Mouse (Mus musculus): ENCODE measurements around the gene Dcps. TPM values are rescaled to one million over a fixed set of nuclear protein-coding genes. Genes with fewer than 3 reads are reported as not detected.
A peak's percentile ranks its signal among the peaks of the same experiment; 100 is the strongest.
"Not testable (repeated sequence)": the region's sequence is repeated elsewhere in the genome, so short reads cannot be mapped to it uniquely, and the experiment has no call there.

Gene Dcps
- total RNA-seq, 2 experiments from 2014 or later = 6.0 to 6.8 TPM

DNA sequence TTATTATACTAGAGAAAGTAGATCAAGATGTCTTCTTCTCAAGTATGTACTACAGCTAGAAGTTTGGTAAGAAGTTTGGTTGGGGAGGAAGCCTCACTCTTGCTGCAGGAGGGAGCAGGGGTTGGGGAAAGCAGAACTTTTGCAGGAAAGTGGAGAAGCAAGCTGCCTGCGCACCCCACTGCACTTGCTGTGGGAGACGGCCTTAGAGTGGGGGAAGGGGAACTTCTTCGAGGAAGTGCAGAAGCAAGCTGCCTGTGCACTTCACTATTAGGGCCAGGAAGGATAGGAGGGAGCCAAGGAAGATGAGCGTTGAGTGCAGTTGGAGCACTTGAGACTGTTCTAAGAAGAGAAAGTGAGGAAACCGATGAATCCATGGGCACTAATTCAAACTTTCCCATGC, 7.5 kb upstream of the Dcps start:
- DNase-seq = no peak
- intact Hi-C loops (cut with DNase I) = no loop called here

DNA sequence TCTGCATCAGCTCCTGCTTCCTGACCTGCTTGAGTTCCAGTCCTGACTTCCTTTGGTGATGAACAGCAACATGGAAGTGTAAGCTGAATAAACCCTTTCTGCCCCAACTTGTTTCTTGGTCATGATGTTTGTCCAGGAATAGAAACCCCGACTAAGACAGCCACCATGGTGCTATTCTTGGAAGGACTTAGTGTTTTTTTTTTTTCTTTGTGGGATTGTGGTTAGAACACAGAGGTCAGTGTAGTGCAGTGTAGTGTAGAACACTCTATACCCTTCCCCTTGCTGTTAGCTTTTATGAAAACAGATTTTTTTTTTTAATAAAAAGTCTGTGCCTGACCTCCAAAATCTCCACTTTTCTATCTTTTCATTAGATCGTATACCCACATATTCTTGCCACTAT, 7.0 kb upstream of the Dcps start:
- intact Hi-C loops (cut with DNase I) = no loop called here
- DNase-seq = no peak

DNA sequence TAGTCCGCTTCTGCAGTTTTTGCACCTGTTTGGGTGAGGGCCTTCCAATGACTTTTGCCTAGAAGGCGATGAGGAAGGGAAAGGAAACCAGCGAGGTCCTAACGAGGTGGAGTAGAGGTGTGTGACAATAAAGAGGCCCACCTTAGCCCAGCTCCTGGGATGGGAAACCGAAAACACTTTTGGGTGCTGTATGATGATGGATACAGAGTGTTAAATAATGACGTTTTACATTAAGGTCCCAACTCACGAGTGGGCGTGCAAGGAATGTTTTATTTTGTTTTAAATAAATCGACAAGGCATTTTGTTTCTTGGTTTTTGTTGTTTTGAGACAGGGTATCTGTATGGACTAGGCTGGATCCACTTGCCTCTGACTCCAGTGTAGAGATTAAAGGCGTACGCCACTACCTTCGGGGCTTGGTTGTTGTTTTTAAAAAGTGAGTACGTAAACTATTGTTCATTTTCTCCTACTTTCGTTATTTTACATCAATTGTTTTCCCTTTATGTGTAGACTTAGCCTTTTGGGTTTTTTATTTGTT, 331 bp upstream of the Dcps start:
- no peak for DNase-seq

DNA sequence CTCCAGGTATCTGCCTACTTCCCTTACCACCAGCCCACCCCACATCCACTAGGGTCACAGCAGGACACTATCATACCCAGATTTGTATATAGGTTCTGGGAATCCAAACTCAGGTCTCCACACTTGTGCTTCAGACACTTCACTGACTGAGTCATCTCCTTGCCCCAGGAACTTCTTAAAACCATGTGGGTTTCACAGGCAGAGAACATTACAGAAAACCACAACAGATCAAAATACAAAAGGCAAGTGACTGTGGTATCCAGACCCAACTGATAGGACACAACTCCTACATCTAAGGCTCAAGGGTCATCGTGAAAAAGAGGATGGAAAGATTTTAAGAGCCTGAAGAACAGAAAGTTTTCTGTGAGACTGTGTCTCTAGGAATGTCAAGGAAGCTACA, 2.5 kb downstream of the Dcps start:
- intact Hi-C loops (cut with DNase I) = no loop called here
- no peak for DNase-seq

More for the DNA sequence above, 331 bp upstream of the Dcps start:
- intact Hi-C loops (cut with DNase I) = no loop called here

DNA sequence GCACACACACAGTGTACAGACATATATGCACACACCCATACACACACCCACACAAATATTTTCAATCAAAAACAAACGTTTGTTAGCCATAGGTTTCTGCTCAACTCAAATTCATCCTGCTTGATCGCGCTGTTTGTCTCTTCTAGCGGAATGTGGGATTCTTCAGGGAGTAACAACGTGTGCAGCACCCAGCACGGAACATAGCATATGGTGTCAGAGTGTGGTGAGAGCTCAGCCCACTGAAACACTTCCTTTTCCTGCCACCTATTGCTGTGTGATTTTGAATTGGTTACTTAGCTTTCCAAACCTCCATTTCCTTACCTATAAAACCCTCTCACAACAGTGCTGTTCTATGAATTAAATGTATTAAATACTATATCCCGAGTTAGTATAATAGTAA, 5.8 kb downstream of the Dcps start:
- no peak for DNase-seq
- intact Hi-C loops (cut with DNase I) = no loop called here

DNA sequence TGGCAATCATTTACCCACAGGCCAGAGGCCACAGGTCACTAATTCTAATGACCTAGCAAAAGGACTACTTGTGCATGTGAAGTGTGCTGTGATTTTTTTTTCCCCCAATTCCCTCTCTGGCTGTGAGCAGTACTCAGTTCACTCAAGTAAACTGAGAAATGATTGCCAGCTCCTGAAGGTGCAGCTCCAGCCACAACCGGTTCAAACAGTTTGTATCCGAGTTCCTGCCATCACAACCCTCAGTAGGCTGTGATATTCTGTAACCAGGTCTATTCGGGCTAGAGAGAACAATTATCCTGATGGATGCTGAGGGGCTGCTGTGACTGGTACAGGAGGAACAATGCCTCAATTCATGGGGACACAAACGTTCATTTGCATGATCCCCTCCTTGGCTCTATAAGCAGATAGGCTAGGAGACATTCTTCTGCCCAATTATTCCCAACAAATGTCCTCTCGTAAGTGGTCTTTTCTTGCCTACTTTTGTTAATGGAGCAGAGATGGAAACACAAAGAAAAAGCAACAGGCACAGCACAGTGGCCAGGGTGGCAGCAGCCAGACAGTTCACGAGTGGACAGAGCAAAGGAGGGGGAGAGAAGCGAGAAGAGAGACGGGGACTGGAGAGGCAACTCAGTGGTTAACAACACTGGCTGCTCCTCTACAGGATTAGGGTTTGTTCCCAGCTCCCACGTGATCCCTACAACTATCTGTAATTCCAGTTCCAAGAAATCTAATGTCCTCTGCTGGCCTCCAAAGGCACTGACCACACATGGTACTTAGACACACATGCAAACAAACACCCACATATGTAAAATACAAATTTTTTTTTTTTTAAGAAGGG, 8.8 kb downstream of the Dcps start:
- no peak for DNase-seq
- intact Hi-C loops (cut with DNase I) = loop anchor here (5.0 to 10.0 kb wide), 3 partner anchors 50 to 672 kb away; partner anchors contain the start of gene St3gal4

DNA sequence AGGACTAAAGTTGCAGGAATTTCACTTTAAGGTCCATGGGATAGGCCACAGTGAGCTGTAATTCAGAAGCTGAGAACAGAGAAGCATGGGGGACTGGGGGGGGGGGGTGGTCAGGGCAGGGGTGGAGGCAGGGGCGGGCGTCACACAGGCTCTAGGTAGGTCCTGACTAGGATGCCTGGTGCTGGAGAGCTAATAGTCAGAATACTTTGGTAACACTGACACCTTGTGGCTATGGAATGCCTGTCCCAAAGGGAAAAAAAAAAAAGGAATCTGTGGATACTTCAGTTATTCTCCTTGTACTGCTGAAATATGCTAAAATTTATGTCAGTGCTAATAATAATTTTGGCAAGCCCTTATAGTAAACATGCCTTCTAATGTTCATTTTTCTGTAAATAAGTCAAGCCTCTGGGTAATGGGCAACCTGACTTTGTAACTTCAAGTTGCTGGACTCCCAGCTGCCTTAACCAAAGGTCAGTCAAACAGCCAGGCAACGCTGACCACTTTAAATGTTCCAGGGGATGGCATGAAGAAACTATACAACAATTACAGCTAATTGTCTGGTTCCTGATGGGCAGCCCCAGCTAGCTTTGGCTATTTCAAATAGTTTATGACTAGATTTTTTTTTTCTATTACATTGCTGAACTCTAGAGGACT, 9.6 kb downstream of the Dcps start:
- DNase-seq = no peak
- intact Hi-C loops (cut with DNase I) = loop anchor here (5.0 to 10.0 kb wide), 3 partner anchors 49 to 671 kb away; partner anchors contain the start of gene St3gal4

DNA sequence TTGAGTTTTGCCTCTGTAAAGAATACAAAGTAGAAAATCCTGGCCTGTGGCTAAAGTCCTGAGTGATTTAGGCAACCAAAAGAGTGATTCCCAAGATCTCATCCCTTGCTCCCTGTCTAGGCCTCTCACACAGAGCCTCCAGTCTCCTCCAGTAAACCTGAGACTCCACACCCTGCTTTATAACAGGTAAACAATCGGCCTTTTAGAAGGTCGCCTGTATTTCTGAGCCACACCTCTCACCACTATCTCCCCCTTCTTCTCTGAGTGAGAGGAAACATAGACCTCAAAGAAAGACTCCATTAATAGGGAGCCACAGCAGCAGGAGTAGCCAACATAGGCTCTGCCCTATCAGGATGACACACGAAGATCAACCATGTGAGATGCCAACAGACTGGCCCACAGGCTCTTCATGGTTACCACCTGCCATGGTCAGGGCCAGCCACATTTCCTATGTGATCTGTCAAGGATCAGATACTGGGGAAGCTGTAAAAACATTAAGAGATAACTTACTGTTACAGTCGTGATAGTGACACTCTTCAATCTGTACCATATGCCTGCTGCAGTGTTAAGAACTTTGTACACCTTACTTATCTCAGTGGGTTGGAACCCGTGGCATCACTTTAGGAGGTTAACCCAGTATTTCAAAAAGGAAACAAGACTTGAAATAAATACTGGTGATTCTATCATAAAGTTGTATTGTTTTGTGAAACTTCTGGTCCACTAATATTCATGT, 11.6 kb downstream of the Dcps start:
- intact Hi-C loops (cut with DNase I) = loop anchor here (5.0 to 10.0 kb wide), 2 partner anchors 107 to 670 kb away; no protein-coding TSS in a partner anchor
- DNase-seq = no peak

DNA sequence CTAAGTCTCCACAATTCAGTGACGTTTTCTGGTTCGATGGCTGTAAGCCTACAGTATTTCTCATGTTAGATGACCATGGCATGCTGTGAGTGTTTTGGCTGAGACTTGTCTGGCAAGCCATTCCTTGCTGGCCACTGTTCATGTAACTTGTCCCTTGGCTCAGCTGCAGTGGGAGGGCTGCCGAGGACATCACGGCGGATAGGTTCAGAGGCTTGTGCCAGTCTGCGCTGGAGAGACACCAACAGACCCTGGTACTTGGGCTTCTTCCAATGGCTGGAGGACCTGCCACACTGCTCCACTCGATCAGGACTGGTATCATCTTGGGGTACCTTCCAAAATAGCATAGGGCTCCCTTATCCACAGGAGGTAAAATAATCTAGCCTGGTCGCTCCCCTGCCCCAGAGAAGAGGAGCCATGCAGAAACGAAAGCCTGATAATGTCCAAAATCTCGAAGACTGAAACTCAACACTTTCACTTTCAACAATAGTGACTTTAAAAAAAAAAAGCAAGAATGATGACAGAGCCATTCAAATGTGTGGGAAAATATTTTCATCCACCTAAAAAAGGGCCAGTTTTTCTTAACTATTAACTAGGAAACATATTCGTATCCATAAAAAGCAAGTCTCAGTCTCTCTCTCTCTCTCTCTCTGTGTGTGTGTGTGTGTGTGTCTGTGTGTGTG, 12.7 kb downstream of the Dcps start:
- peak; percentile 76 to 78 for DNase-seq
- intact Hi-C loops (cut with DNase I) = loop anchor here (5.0 to 10.0 kb wide), 2 partner anchors 106 to 668 kb away; no protein-coding TSS in a partner anchor

DNA sequence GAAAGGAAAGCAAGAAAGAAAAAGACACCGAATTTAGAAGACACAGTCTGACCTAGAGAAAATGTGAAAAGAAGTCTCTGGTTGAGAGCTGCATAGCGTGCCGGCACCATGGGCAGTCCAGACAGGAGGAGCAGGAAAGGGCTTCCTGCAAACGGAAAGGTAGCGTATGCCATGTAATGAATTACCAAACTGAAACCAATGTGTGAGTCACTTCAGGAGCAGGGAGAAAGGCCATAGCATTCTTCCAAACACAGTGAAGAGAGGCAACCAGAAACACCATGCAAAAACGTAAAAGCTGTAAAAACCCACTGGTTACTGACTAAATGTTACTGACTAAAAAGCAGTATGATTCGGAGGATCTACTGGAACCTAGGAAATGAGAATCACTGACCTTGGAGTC, 14.1 kb downstream of the Dcps start:
- intact Hi-C loops (cut with DNase I) = loop anchor here (5.0 to 10.0 kb wide), 2 partner anchors 104 to 667 kb away; no protein-coding TSS in a partner anchor
- DNase-seq = no peak

DNA sequence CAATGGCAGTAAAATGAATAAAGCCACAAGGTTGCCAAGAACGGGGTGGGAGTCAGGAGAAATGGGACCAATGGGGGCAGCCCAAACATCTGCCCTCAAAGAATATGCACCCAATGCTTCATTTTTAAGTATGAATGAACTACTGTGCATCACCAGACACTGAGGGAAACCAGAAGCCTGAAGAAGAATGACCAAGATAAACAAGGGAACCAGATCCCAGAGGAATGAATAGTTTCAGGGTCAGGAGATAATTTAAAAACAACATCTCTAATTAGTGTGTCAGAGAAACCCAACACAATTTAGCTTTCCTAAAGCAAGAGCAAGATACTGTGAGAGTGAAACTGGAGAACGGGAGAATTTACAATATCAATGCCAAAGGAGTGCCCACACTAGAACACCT, 15.2 kb downstream of the Dcps start:
- intact Hi-C loops (cut with DNase I) = loop anchor here (5.0 to 10.0 kb wide), 2 partner anchors 103 to 666 kb away; no protein-coding TSS in a partner anchor
- no peak for DNase-seq

DNA sequence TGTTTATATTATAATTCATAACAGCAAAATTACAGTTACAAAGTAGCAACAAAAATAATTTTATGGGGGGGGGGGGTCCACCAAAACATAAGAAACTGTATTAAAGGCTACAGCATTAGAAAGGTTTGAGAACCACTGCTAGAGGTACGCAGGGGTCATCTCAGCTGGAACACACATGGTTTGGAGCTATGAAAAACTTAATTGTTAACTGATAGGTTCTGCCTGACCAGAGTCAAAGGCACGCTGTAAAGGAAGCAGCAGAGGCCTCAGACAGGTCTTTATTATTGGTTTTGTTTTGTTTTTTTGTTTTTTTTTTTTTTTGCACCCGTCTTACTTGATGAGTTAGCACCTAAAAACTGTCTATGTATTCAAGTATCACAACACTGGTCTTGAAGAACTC, 17.4 kb downstream of the Dcps start:
- DNase-seq = no peak
- intact Hi-C loops (cut with DNase I) = no loop called here

DNA sequence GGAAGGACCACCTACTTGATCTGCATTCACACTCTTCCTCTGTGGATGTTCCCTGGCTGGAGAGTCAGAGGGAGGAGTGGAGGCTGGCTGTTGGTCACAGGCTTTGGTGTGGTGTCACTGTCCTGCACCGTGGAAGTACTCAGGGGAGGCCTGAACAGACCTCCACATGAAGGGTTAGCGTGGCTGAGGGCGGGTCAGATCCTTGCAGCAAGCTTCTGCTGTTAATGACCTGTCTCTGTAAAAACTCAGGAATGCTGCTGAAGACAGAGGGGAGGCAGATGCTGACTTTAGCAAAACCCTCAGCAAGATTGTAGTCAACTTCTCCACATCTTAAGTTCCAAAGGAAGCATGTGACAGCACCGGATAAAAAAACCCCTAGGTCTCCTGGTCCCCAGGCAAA, 19.0 kb downstream of the Dcps start:
- intact Hi-C loops (cut with DNase I) = no loop called here
- no peak for DNase-seq

DNA sequence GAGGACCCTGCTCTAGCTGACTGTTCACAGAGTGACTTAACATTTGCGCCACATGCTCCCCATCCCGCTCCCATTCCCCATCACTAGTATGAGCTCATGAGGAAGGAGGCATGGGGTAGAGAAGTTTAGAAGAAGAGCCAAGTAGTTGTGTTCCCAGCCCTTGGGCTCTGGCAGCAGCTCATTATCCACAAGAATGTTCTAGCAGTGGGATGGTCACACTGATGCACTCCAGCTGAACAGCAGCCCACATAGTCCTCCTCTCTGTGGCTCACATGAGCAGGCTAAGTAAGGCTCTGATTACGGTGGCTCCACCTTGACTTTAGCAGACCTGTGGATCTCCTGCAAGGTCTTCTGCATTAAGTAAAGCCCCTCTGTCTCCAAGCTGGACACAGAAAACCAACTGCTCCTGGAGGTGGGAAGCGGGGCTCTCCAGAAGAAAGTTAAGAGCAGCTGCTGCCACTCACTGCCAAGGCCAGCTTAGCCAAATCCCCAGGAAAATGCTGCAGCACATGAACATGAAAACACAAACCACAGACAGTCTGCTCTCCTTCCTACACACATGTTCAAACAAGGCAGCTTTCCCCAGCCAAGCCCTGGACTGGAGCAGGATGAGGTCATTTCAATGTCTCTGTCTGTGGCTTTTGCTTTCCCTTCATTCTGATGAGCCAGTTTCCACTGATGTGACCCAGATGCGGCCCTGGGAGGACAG, 19.7 kb downstream of the Dcps start:
- DNase-seq = peak; percentile 28 to 43
- intact Hi-C loops (cut with DNase I) = no loop called here

DNA sequence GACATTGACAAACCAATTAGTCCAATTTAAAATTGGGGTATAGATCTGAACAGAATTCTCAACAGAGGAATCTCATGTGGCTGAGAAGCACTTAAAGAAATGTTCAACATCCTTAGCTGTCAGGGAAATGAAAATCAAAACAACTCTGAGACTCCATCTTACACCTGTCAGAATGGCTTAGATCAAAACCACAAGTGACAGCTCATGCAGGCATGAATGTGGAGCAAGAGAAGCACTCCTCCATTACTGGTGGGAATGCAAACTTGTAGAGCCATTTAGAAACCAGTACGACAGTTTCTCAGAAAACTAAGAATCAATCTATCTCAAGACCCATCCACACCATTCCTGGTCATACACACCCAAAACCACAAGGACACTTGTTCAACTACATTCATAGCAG, 22.9 kb downstream of the Dcps start:
- intact Hi-C loops (cut with DNase I) = no loop called here
- no peak for DNase-seq

DNA sequence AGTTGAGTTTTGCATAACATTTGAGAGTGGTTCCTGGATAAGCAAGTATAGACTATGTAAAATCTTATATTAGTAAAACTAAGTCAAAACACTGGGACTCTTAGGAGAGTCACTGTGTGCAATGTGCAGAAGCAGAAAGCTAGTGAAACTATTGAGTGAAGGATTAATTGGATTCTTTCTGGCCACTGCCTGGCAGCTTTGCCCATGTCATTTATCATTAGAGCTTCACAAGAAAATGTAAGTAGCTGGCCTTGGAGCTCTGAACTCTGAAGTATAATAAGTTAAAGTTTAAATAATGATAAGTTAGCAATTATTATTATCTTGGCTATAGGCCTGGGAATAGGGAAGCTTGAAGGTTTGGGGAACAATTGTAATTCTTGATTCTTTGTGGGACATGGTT, 27.0 kb downstream of the Dcps start:
- intact Hi-C loops (cut with DNase I); DNase-seq: not testable (repeated sequence)

DNA sequence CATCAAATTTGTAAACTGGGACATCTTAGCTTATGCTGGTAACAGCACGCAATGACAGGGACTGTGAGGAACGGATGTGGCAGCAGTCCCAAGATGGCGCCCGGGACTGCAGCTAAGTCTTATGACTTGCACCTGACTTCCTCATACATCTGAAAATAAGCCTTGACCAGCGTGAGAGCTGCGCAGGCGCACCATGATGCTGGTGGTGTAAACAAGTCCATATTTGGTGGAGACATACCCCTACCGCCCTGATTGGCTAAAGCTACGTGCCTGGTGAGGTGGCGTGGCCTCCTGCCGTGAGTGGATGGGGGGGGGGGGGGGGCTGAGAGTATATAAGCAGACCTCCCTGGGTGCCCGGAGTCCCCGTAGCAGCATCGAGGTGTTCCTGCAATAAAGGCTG, 28.6 kb downstream of the Dcps start:
- DNase-seq; intact Hi-C loops (cut with DNase I): not testable (repeated sequence)

DNA sequence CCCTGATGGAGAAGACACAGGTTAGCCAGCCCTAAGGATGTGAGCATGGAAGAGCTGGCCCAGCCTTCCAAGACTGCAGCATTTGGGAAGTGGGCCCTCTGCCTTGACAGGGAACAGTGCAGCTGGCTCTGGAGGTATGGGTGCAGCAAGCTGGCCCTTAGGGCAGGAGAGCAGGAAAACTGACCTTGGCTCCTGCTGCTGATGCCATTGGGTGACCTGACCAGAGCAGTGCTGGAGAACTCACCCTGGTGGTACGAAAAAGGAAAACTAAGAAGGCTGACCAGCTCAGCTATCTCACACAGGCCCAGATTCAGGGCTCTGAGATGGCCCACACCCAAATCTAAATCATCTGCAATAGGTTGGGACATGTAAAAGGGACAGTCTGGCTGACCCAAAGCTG, 30.0 kb downstream of the Dcps start:
- intact Hi-C loops (cut with DNase I) = no loop called here
- no peak for DNase-seq

DNA sequence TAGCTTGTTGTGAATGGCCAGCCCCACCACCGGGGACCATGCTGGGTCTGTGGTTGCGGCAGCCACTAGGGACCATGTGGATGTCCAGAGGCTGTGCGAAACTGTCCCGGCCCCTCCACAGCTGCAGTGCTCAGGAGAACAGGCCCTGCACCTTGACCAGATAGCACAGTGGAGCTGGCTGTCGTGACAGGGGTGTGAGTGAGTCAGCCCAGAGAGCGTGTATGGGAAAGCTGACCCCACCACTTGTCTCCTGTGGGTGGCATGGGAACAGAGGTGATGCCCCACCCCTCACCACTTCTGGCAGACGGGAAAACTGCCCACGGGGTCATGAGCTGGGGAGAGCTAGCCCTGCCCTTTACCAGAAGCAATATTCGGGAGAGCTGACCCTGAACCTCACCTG, 30.7 kb downstream of the Dcps start:
- no peak for DNase-seq
- intact Hi-C loops (cut with DNase I) = no loop called here

DNA sequence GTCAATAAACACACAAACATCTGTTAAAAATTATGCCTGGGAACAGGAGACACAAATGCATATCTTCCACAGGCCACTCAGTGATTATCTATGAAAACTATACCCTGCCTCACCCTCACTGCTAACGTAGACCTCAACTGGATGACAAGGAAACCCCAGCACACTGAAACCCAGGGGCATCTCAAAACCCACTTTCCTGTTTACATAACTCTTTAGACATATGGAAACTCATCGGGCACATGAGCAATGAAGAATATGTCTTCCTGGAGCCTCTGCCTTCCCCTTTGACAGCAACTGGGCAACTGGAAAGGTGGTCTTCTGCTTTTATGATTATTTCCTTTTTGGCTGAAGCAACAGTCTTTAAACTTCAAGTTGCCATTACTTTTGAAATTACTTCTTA, 33.6 kb downstream of the Dcps start:
- intact Hi-C loops (cut with DNase I) = no loop called here
- no peak for DNase-seq

All from gastrocnemius, postnatal 36 days (tissue).